Mouse (Mus musculus): ENCODE results near the gene Cldnd1. TPM values are rescaled to one million over a fixed set of nuclear protein-coding genes. Genes with fewer than 3 reads are reported as not detected.

Cldnd1 gene
- polyA plus RNA-seq, 1 experiment from 2014 or later: 116 TPM

DNA sequence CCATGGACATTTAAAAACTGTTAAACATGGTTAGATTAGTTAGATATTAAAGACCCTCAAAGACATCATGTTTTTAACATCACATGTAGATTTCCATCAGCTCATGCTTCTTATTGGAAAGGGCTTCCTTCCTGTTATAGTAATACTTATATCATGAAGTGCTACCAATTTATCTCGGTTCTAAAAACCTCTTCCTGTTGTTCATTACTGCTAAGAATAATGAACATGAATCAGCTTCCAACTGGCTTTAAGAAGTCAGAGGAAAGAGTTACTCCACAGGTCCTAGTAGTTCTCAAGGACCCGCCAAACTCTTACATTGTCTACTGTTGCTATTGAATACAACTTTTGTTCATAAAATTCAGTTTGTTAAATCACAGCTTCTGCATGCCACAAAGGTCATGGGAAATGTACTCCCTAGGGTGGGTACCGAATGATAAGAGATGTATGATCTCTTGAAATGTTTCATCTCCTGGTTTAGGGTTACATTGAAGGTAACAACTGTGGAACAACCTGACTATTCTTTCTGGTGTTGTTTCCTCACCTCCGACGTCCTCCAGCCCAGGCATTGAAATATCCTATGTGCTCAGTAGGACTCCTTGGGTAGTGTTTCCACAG lies 38.0 kb upstream of the Cldnd1 start:
- no peaks in the 10 kb centered on the region for H3K27me3 ChIP-seq (ENCODE audit: control insufficient read depth, insufficient read depth, low read length)
- DNase-seq (ENCODE audit: low spot score) (no peak), ATAC-seq (replicated peaks; ENCODE audit: low FRiP score) (no peak)
- no peaks in the 10 kb centered on the region for H3K36me3 ChIP-seq (ENCODE audit: control insufficient read depth, insufficient read depth, low read length)
- no peak overlapping the region for H3K4me2 ChIP-seq (ENCODE audit: low read depth, low read length, severe bottlenecking)
- H3K27ac ChIP-seq (ENCODE audit: low read depth, low read length): no peak overlapping the region
- WGBS: 86% methylated on average over 5 of the region's 5 CpGs
- H3K9ac ChIP-seq (ENCODE audit: low read length): no peak overlapping the region
- no peaks in the 10 kb centered on the region for H3K4me1 ChIP-seq (replicated peaks; ENCODE audit: control insufficient read depth, insufficient read depth, low read length)
- H3K9me3 ChIP-seq (ENCODE audit: control insufficient read depth, low read length): no peaks in the 10 kb centered on the region
- H3K4me3 ChIP-seq (ENCODE audit: low read depth, low read length): no peak overlapping the region

DNA sequence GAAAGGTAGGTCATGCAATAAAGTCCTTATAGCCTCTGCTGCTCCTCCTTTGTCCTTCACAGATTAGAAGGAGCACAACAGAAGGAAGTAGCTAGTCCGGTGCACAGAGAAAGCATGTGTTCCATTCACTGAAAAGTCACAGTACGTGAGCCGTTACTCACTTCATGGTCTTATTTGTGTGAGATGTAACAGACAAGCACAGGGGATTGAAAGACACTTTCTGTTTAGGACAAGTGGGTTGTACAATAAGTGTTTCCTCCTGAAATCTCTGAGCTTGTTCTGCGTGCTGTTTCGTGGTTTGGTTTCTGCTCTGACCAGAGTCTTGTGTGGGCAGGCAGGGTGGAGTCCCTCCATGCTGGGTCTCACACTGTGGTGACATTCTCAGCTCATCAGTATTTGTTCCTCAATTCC lies 37.4 kb upstream of the Cldnd1 start:
- H3K9me3 ChIP-seq (ENCODE audit: control insufficient read depth, low read length): no peaks in the 10 kb centered on the region
- no peaks in the 10 kb centered on the region for H3K4me1 ChIP-seq (replicated peaks; ENCODE audit: control insufficient read depth, insufficient read depth, low read length)
- DNase-seq (ENCODE audit: low spot score): no peak
- H3K27me3 ChIP-seq (ENCODE audit: control insufficient read depth, insufficient read depth, low read length): no peaks in the 10 kb centered on the region
- no peaks in the 10 kb centered on the region for H3K36me3 ChIP-seq (ENCODE audit: control insufficient read depth, insufficient read depth, low read length)
- no peak overlapping the region for H3K4me2 ChIP-seq (ENCODE audit: low read depth, low read length, severe bottlenecking)
- WGBS: 91% methylated on average over 5 of the region's 5 CpGs
- no peak overlapping the region for H3K27ac ChIP-seq (ENCODE audit: low read depth, low read length)
- no peak overlapping the region for H3K4me3 ChIP-seq (ENCODE audit: low read depth, low read length)
- H3K9ac ChIP-seq (ENCODE audit: low read length): no peak overlapping the region
- no peak for ATAC-seq (replicated peaks; ENCODE audit: low FRiP score)

DNA sequence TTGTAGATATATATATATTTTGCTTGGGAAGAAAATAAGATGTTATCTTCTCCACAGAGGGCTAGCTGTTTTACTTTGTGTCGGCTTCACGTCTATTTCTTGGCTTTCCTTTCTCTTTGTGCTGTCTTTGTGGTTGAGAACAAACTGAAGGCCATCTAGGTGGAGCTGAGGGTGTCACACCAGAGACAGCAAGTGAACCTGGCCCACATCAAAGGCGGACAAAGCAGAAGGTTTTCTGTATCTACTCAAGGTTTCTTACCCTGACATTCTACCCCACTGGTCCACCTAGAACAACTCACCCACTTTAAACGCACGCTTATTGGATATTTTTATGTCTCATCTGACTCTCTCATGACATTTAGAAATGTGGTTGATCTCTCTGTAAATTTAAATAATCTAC lies 33.6 kb upstream of the Cldnd1 start:
- Histone ChIP-seq H3K4me2 (ENCODE audit: low read depth, low read length, severe bottlenecking) (no peak overlapping the region), H3K4me1 (replicated peaks; ENCODE audit: control insufficient read depth, insufficient read depth, low read length) (no peaks in the 10 kb centered on the region), H3K27ac (ENCODE audit: low read depth, low read length) (no peak overlapping the region), H3K9ac (ENCODE audit: low read length) (no peak overlapping the region), H3K27me3 (ENCODE audit: control insufficient read depth, insufficient read depth, low read length) (no peaks in the 10 kb centered on the region), H3K9me3 (ENCODE audit: control insufficient read depth, low read length) (no peaks in the 10 kb centered on the region), H3K36me3 (ENCODE audit: control insufficient read depth, insufficient read depth, low read length) (no peaks in the 10 kb centered on the region), H3K4me3 (ENCODE audit: low read depth, low read length) (no peak overlapping the region)
- WGBS: 91% methylated on average over 5 of the region's 5 CpGs
- ATAC-seq (replicated peaks; ENCODE audit: low FRiP score) (no peak), DNase-seq (ENCODE audit: low spot score) (no peak)

DNA sequence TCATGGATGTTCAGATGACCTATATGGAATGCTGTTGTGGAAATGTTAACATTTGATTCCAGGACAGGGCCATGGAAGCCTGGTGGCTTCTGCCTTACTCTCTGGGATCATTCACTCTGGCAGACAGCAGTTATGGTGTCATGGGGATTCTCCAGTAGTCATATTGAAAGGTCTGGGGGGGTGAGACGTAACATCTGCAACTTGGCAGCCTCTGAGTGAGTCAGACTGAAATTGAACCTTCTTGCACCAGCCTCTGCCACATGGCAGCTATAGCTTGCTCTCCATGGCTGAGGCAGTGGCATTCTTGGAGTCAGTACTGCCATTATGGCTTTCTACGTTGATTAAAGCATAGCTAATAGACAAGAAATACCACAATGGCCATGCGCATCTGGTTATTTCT lies 30.9 kb upstream of the Cldnd1 start:
- ATAC-seq (replicated peaks; ENCODE audit: low FRiP score): no peak
- H3K4me2 ChIP-seq (ENCODE audit: low read depth, low read length, severe bottlenecking): no peak overlapping the region
- no peaks in the 10 kb centered on the region for H3K27me3 ChIP-seq (ENCODE audit: control insufficient read depth, insufficient read depth, low read length)
- no peaks in the 10 kb centered on the region for H3K4me1 ChIP-seq (replicated peaks; ENCODE audit: control insufficient read depth, insufficient read depth, low read length)
- WGBS: 83% methylated on average over 3 of the region's 3 CpGs
- no peak overlapping the region for H3K27ac ChIP-seq (ENCODE audit: low read depth, low read length)
- no peaks in the 10 kb centered on the region for H3K9me3 ChIP-seq (ENCODE audit: control insufficient read depth, low read length)
- no peak for DNase-seq (ENCODE audit: low spot score)
- H3K9ac ChIP-seq (ENCODE audit: low read length): no peak overlapping the region
- no peak overlapping the region for H3K4me3 ChIP-seq (ENCODE audit: low read depth, low read length)
- no peaks in the 10 kb centered on the region for H3K36me3 ChIP-seq (ENCODE audit: control insufficient read depth, insufficient read depth, low read length)

DNA sequence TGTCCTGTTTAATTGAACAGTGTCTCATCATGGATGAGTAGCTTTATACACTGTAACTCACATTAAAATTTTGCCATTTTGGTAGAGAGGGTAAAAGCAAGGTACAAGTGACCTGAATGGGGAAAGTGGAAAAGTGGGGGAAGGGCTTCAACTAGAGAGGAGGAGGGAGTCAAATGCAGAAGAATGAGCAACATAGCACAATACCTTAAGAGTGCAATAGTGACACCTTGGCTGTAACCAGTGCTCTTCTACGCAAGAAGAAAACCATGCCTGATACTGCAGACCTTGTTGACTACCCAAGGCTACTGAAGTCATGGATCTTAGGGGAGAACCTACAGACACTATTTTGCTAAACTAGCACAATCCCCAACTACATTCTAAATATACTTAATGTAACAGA lies 30.4 kb upstream of the Cldnd1 start:
- Histone ChIP-seq H3K4me3 (ENCODE audit: low read depth, low read length) (no peak overlapping the region), H3K9me3 (ENCODE audit: control insufficient read depth, low read length) (no peaks in the 10 kb centered on the region), H3K27ac (ENCODE audit: low read depth, low read length) (no peak overlapping the region), H3K4me2 (ENCODE audit: low read depth, low read length, severe bottlenecking) (no peak overlapping the region), H3K27me3 (ENCODE audit: control insufficient read depth, insufficient read depth, low read length) (no peaks in the 10 kb centered on the region), H3K9ac (ENCODE audit: low read length) (no peak overlapping the region), H3K4me1 (replicated peaks; ENCODE audit: control insufficient read depth, insufficient read depth, low read length) (no peaks in the 10 kb centered on the region), H3K36me3 (ENCODE audit: control insufficient read depth, insufficient read depth, low read length) (no peaks in the 10 kb centered on the region)
- WGBS: 100% methylated on average over 1 of the region's 1 CpGs
- no peak for ATAC-seq (replicated peaks; ENCODE audit: low FRiP score)
- no peak for DNase-seq (ENCODE audit: low spot score)

DNA sequence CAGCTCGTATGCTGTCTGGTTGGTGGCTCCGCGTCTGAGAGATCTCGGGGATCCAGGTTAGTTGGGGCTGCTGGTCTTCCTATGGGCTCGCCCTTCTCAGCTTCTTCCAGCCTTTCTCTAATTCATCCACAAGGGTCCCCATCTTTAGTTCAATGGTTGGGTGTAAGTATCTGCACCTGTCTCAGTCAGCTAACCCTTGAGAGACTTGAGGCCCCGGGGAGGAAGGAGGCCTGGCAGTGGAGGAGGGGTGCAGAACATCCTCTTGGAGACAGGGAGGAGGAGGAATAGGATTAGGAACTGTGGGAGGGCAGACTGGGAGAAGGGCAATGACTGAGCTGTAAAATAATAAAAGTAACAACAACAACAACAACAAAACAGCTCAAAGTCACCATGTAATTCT lies 27.5 kb upstream of the Cldnd1 start:
- no peak overlapping the region for H3K4me2 ChIP-seq (ENCODE audit: low read depth, low read length, severe bottlenecking)
- H3K9me3 ChIP-seq (ENCODE audit: control insufficient read depth, low read length): no peaks in the 10 kb centered on the region
- 86% methylated on average over 6 of the region's 6 CpGs for WGBS
- H3K27me3 ChIP-seq (ENCODE audit: control insufficient read depth, insufficient read depth, low read length): no peaks in the 10 kb centered on the region
- H3K4me3 ChIP-seq (ENCODE audit: low read depth, low read length): no peak overlapping the region
- DNase-seq (ENCODE audit: low spot score): no peak
- no peaks in the 10 kb centered on the region for H3K36me3 ChIP-seq (ENCODE audit: control insufficient read depth, insufficient read depth, low read length)
- H3K4me1 ChIP-seq (replicated peaks; ENCODE audit: control insufficient read depth, insufficient read depth, low read length): no peaks in the 10 kb centered on the region
- no peak overlapping the region for H3K27ac ChIP-seq (ENCODE audit: low read depth, low read length)
- no peak for ATAC-seq (replicated peaks; ENCODE audit: low FRiP score)
- no peak overlapping the region for H3K9ac ChIP-seq (ENCODE audit: low read length)

DNA sequence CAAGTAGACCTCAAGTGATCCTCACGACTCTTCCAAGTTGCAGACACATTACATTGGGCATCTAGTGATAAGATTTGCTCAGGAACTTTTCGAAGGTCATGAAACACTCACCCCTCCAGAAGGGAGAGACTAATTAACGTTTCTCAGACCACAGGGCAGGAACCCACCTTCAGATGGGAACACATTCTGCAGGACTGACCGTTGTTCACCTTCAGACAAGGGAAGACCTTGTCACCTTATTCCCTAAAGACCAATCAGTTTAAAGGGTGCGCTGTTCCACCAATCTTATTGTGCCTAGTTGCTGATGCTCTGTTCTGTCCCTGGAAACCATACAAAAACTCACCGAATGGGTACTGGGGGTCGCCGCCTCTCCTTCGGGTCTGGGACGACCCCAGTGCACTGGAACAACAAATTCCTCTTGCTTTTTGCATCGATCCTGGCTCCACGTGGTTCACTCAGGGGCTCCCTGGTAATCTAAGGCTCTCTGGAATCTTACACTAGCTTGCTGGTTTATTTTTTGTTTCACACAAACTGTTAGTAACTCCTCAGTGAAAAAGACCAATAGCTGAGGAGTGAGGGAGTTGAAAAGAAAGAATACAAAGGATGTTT lies 26.8 kb upstream of the Cldnd1 start:
- Histone ChIP-seq H3K9ac (ENCODE audit: low read length) (no peak overlapping the region), H3K27me3 (ENCODE audit: control insufficient read depth, insufficient read depth, low read length) (no peaks in the 10 kb centered on the region), H3K36me3 (ENCODE audit: control insufficient read depth, insufficient read depth, low read length) (no peaks in the 10 kb centered on the region), H3K9me3 (ENCODE audit: control insufficient read depth, low read length) (no peaks in the 10 kb centered on the region), H3K4me1 (replicated peaks; ENCODE audit: control insufficient read depth, insufficient read depth, low read length) (no peaks in the 10 kb centered on the region), H3K4me3 (ENCODE audit: low read depth, low read length) (no peak overlapping the region), H3K4me2 (ENCODE audit: low read depth, low read length, severe bottlenecking) (no peak overlapping the region), H3K27ac (ENCODE audit: low read depth, low read length) (no peak overlapping the region)
- WGBS: 83% methylated on average over 12 of the region's 12 CpGs
- no peak for ATAC-seq (replicated peaks; ENCODE audit: low FRiP score)
- no peak for DNase-seq (ENCODE audit: low spot score)

DNA sequence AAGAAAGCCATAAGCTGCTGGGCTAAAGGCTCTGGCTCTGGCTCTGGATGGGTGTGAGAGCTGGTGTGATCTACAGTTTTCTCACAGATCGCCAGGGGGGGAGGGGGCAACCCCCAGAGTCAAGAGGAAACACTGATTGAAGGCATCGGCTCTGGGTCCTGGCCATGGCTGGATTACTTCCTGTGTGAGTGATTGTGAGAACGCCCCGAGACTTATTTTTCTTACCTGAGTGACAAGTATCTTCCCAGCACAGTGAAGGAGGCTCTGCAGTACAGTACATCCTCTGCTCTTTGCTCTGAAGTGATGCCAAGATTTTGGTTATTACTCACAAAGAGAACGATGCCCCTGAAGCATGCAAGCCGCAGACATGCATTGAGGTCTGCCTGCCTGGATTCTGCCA lies 25.9 kb upstream of the Cldnd1 start:
- Histone ChIP-seq H3K9me3 (ENCODE audit: control insufficient read depth, low read length) (no peaks in the 10 kb centered on the region), H3K27ac (ENCODE audit: low read depth, low read length) (no peak overlapping the region), H3K27me3 (ENCODE audit: control insufficient read depth, insufficient read depth, low read length) (no peaks in the 10 kb centered on the region), H3K4me3 (ENCODE audit: low read depth, low read length) (no peak overlapping the region), H3K36me3 (ENCODE audit: control insufficient read depth, insufficient read depth, low read length) (no peaks in the 10 kb centered on the region), H3K9ac (ENCODE audit: low read length) (no peak overlapping the region), H3K4me1 (replicated peaks; ENCODE audit: control insufficient read depth, insufficient read depth, low read length) (no peaks in the 10 kb centered on the region), H3K4me2 (ENCODE audit: low read depth, low read length, severe bottlenecking) (no peak overlapping the region)
- ATAC-seq (replicated peaks; ENCODE audit: low FRiP score) (no peak), DNase-seq (ENCODE audit: low spot score) (no peak)
- WGBS: 77% methylated on average over 6 of the region's 6 CpGs

DNA sequence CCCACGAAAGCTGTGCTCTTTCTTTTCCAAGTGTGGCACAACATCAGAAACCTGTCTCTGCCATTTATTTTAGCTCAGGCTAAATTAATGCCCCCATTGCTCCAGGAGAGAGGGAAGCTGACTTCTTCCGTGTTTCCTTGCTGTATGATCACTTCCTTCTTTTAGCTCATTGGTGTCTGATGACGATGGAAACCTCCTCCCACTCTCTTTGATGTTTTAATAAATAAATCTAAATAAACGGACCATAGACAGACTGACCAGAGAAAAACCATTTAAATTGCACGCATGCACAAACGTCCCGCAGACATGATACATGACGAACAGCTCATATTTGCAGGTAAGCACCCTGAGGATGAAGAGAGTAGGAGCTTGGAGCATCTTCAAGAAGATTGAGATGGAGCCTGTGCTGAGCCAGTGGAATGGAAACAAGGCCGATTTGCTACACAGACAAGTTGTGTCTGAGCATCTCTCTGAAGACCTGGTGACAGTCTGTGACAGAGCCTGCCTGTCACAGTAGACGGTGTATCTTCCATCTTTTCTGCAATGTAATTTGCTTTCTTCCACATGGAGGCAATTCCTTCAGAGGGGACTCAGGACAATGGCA lies 25.3 kb upstream of the Cldnd1 start:
- 89% methylated on average over 10 of the region's 10 CpGs for whole genome bisulfite sequencing
- DNase-seq (ENCODE audit: low spot score) (no peak), ATAC-seq (replicated peaks; ENCODE audit: low FRiP score) (no peak)
- Histone ChIP-seq H3K36me3 (ENCODE audit: control insufficient read depth, insufficient read depth, low read length) (no peaks in the 10 kb centered on the region), H3K4me2 (ENCODE audit: low read depth, low read length, severe bottlenecking) (no peak overlapping the region), H3K27ac (ENCODE audit: low read depth, low read length) (no peak overlapping the region), H3K9me3 (ENCODE audit: control insufficient read depth, low read length) (no peaks in the 10 kb centered on the region), H3K9ac (ENCODE audit: low read length) (no peak overlapping the region), H3K4me1 (replicated peaks; ENCODE audit: control insufficient read depth, insufficient read depth, low read length) (no peaks in the 10 kb centered on the region), H3K27me3 (ENCODE audit: control insufficient read depth, insufficient read depth, low read length) (no peaks in the 10 kb centered on the region), H3K4me3 (ENCODE audit: low read depth, low read length) (no peak overlapping the region)

Measured in forebrain, embryonic 11.5 days (tissue).